Mouse (Mus musculus) layer of hippocampus, adult 11-12 months (tissue): ENCODE measurements around the gene 2310034G01Rik.
A peak's percentile ranks its signal among the peaks of the same experiment; 100 is the strongest.

ENCODE experiments used
- DNase-seq: peaks from one replicate; pipeline ENCODE4 v3.0.0; 2022; ENCODE audit warnings: low spot score

Gene 2310034G01Rik

DNA sequence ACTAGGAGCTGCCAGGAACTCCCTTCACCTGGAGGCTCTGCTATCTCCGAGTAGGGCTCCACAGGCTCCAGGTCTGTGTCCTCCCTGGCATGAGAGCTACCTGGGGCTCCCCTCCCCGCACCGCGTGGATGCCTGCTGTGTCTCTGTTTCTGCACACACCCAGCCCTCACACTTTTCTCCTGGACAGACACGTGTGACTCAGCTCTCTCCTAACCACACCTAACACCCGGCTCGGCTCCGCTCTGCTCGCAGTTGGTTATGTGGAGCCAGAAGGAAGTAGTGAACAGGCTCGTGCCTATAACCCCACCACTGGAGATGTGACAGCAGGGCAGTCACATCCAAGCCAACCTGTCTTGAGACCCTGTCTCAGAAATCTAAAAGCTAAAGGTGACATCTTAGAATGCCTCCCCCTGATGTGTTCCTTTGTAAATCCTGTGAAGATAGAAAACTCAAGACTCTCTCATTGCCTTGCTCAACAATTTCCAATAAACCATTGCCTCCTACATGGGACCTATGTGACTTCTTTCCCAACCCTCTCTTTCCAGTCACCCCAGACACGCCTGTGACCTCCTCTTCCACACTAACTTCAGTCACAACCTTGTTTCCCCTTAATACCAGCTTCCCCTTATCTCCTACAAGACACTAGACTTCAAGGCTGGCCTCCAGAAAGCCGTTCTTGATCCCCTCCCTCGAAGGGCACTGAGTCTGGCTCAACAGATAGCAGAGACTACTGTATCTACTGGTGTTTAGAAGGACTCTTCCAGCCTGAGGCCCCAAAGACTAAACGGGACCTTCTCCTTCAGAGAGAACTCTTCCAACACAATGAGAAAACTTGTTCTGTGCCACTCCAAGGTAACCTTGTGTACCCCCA, 35.0 kb downstream of the 2310034G01Rik start:
- peak; percentile 15 for DNase-seq

DNA sequence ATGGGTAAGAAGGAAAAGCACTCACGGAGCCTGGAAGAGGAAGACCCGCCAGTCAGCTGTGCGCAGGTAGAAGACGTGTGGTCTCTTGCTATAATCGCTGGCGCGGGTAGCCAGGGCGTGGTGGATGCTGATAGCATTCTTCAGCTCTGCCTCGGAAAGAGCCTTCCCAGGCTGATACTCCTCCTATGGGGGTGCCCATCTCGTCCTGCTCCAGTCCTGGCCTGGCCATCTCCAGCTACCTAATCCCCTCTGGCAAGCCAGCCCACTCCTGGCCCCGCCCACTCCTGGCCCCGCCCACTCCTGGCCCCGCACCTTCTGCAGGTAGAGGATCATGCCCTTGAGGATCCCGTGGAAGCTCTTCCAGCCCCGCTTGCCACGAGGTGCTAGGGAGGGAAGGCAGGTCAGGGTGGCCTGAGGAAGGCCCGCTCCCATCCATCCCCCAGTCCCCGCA, 35.9 kb downstream of the 2310034G01Rik start:
- DNase-seq, result peak; percentile 10

GRCm38 (mm10) chr19:46313591-46313990, 36.5 kb downstream of the 2310034G01Rik start:
- no peak for DNase-seq

DNA sequence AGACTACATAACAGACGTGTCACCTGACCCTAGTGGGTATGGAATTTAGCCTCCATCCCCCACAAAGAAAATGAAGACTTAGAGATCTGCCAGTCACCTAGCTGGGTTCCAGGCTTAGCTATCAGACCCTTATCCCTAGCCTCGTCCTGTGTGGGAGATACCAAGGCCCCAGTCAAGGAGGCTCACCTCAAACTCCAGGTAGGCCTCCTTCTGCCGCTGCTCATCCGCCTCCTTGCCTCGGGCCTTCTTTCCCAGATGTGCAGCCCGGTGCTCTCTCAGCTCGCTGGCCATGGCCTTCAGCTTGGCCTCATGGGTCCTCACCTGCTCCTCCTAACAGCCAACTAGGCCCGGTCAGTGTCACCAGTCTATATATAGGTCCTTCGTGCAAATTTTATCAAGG, 37.0 kb downstream of the 2310034G01Rik start:
- DNase-seq, result peak; percentile 5

- peak; percentile 4 for DNase-seq
Observed at GRCm38 (mm10) chr19:46312566-46312965, 37.5 kb downstream of the 2310034G01Rik start.

DNA sequence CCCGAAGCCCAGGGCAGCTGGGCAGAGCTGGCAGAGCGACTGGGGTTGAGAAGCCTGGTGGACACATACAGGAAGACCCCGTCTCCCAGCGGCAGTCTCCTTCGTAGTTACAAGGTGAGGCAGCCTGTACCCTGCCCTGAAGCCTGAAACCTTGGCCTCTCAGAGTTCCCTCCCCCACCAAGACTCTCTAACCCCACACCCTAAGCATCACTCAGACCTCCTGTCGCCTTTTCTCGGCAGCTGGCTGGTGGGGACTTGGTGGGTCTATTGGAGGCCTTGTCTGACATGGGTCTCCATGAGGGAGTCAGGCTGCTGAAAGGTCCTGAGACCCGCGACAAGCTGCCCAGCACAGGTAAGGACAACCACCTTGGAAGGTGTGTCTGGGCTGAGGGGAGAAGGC, 38.8 kb downstream of the 2310034G01Rik start:
- peak; percentile 7 for DNase-seq

GRCm38 (mm10) chr19:46310312-46310865, 39.7 kb downstream of the 2310034G01Rik start:
- peak; percentile 7 for DNase-seq

DNA sequence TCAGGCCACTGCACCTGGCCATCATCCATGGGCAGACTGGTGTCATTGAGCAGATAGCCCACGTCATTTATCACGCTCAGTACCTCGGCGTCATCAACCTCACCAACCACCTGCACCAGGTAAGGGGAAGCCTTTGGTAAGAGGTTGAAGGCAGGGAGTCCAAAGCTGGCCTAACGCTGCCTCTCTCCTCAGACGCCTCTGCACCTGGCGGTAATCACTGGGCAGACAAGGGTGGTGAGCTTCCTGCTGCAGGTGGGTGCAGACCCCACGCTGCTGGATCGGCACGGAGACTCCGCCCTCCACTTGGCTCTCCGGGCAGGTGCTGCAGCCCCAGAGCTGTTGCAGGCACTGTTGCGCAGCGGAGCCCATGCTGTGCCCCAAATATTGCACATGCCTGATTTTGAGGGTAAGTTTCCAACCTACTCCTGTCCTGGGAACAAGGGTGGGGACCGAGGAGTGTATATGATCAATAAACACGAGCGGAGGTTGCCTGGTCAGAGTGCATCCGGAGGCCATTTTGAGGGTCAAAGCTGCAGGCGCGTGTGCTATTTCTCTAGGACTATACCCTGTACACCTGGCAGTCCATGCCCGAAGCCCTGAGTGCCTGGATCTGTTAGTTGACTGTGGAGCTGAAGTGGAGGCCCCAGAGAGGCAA, 40.3 kb downstream of the 2310034G01Rik start:
- DNase-seq, result peak; percentile 10

GRCm38 (mm10) chr19:46308706-46309435, 41.2 kb downstream of the 2310034G01Rik start:
- DNase-seq, result peak; percentile 86

DNA sequence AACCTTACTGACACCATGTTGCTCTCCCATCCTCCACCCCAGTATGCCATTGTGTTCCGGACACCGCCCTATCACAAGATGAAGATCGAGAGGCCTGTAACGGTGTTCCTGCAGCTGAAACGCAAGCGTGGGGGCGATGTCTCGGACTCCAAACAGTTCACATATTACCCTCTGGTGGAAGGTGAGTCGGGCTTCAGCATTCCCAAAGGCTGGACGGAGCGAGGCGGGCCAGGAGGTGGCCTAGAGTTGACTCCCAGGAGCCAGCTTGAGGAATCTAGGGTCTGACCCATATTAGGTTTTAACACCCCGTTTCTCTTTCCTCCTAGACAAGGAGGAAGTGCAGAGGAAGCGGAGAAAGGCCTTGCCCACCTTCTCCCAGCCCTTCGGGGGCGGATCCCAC, 41.8 kb downstream of the 2310034G01Rik start:
- peak; percentile 4 for DNase-seq

GRCm38 (mm10) chr19:46307781-46308180, 42.3 kb downstream of the 2310034G01Rik start:
- peak; percentile 5 for DNase-seq

DNA sequence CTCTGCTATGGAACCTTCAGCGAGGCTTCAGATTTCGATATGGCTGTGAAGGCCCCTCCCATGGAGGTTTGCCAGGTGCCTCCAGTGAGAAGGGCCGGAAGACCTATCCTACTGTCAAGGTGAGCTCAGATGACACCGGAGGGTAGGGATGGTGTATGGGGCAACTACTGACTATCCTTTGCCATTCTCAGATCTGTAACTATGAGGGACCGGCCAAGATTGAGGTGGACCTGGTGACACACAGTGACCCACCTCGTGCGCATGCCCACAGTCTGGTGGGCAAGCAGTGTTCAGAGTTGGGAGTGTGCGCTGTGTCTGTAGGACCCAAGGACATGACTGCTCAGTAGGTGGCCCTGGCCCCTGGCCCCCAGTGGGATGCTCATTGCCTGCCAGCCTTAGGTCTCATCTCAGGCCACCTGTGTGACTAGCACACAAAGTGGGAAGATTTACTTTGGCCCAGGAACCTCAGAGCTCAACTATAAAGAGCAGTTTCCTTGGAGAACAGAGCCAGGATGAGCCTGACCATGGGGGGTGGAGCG, 43.3 kb downstream of the 2310034G01Rik start:
- no peak for DNase-seq

- DNase-seq, result no peak
Observed at GRCm38 (mm10) chr19:46306268-46306610, 43.9 kb downstream of the 2310034G01Rik start.

GRCm38 (mm10) chr19:46305432-46306267, 44.5 kb downstream of the 2310034G01Rik start:
- peak; percentile 79 for DNase-seq

DNA sequence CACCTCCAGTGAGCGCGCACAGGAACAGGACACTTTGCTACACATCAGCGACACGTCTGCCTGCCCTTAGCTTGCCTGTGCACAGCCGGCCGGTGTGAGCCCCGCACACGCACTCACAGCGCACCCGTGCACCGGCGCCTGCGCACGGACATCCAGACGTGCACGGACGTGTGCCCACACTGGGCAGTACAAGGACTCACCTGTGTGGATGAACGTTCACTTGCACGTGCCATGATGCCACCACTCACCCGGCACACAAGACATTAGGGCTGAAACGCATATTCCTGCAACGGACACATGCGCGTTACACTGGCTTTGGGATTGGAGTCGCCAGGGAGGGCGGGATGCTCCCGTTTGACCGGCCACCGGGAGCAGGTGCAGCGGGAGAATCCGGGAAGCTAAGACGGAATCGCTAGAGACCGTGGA, 45.2 kb downstream of the 2310034G01Rik start:
- DNase-seq, result no peak

- DNase-seq, result peak; percentile 84
Observed at GRCm38 (mm10) chr19:46304216-46304841, 45.8 kb downstream of the 2310034G01Rik start, which contains the start of gene Nfkb2. Nfkb2 (plus strand) TSS chr19:46304320.

GRCm38 (mm10) chr19:46303251-46304215, 46.6 kb downstream of the 2310034G01Rik start:
- no peak for DNase-seq

GRCm38 (mm10) chr19:46302551-46302950, 47.6 kb downstream of the 2310034G01Rik start:
- DNase-seq, result no peak
